Comparison of ENCODE assay signal across 8 mouse cellular contexts in genomic region chr5:23435482-23436125, GRCm38 (mm10). TPM values are rescaled to one million over a fixed set of nuclear protein-coding genes. Genes with fewer than 3 reads are reported as not detected.
DNase-seq lines count a peak whose midpoint lies in the region; ATAC-seq and TF ChIP-seq lines count a peak whose summit lies in the region.

No protein-coding gene starts in this region.

- no peak for TF ChIP-seq POLR2A in embryonic fibroblast, embryonic 13.5 days (IDR thresholded peaks at IDR 0.05; ENCODE audit: low read depth, low read length)

- H3K36me3 ChIP-seq in kidney, embryonic 16.5 days (ENCODE audit: insufficient read depth, low read length), result no peaks in the 10 kb centered on the region
- no peaks in the 10 kb centered on the region for H3K36me3 ChIP-seq in limb, embryonic 15.5 days
- H3K36me3 ChIP-seq in neural tube, embryonic 14.5 days (ENCODE audit: control insufficient read depth, insufficient read depth, low read length), result no peaks in the 10 kb centered on the region

- peak overlapping the region; percentile 84 for H3K4me2 ChIP-seq in kidney, embryonic 16.5 days (replicated peaks; ENCODE audit: low read depth, low read length)
- peak overlapping the region; percentile 51 for H3K4me2 ChIP-seq in limb, embryonic 15.5 days
- peak overlapping the region; percentile 72 for H3K4me2 ChIP-seq in neural tube, embryonic 14.5 days (ENCODE audit: low read depth, low read length)

- peaks cover 13% of the 10 kb centered on the region for H3K4me1 ChIP-seq in kidney, embryonic 16.5 days (ENCODE audit: insufficient read depth, low read length)
- no peaks in the 10 kb centered on the region for H3K4me1 ChIP-seq in embryonic fibroblast, embryonic 13.5 days (ENCODE audit: control insufficient read depth, insufficient read depth, low read length)
- peaks cover 8% of the 10 kb centered on the region; the same call in 1 of the 2 replicates for H3K4me1 ChIP-seq in limb, embryonic 15.5 days
- H3K4me1 ChIP-seq in neural tube, embryonic 14.5 days (ENCODE audit: control insufficient read depth, insufficient read depth, low read length), result peaks cover 14% of the 10 kb centered on the region; the same call in 1 of the 2 replicates

- H3K9ac ChIP-seq in kidney, embryonic 16.5 days (replicated peaks; ENCODE audit: low read length), result peak overlapping the region; percentile 100
- H3K9ac ChIP-seq in limb, embryonic 15.5 days, result peak overlapping the region; percentile 97
- H3K9ac ChIP-seq in neural tube, embryonic 14.5 days (replicated peaks; ENCODE audit: low read depth, low read length), result peak overlapping the region; percentile 100

- DNase-seq in kidney, adult 8-10 months, result no peak
- peak; percentile 43 for DNase-seq in R1 (ENCODE audit: low read depth, low spot score)
- no peak for DNase-seq in left cerebral cortex, postnatal 36 days (ENCODE audit: low spot score in 2 of 2)

- peak overlapping the region; percentile 95 for H3K4me3 ChIP-seq in kidney, embryonic 16.5 days (ENCODE audit: low read length)
- peak overlapping the region; percentile 71 for H3K4me3 ChIP-seq in embryonic fibroblast, embryonic 13.5 days (ENCODE audit: insufficient read depth, low read length)
- peak overlapping the region; percentile 92 for H3K4me3 ChIP-seq in limb, embryonic 15.5 days
- H3K4me3 ChIP-seq in neural tube, embryonic 14.5 days (ENCODE audit: low read depth, low read length), result peak overlapping the region; percentile 99

- ATAC-seq in kidney, embryonic 16.5 days (ENCODE audit: low FRiP score, low TSS enrichment), result no peak
- no peak for ATAC-seq in limb, embryonic 15.5 days (ENCODE audit: insufficient number of reproducible peaks, low FRiP score, low TSS enrichment, low read depth)
- no peak for ATAC-seq in neural tube, embryonic 14.5 days (ENCODE audit: low read depth)
- ATAC-seq in granulocyte monocyte progenitor cell, adult 5-6 weeks (replicated peaks; ENCODE audit: poor library complexity, severe bottlenecking), result no peak

- no peaks in the 10 kb centered on the region for H3K9me3 ChIP-seq in kidney, embryonic 16.5 days (ENCODE audit: low read length)
- H3K9me3 ChIP-seq in limb, embryonic 15.5 days, result no peaks in the 10 kb centered on the region
- H3K9me3 ChIP-seq in neural tube, embryonic 14.5 days (ENCODE audit: control insufficient read depth, low read length), result no peaks in the 10 kb centered on the region

- H3K27me3 ChIP-seq in kidney, embryonic 16.5 days (ENCODE audit: insufficient read depth, low read length), result no peaks in the 10 kb centered on the region
- no peaks in the 10 kb centered on the region for H3K27me3 ChIP-seq in limb, embryonic 15.5 days
- H3K27me3 ChIP-seq in neural tube, embryonic 14.5 days (ENCODE audit: control insufficient read depth, insufficient read depth, low read length), result 0 out of 2 replicates have a peak, but pooled peaks cover 3% of the 10 kb centered on the region

- TF ChIP-seq CTCF in embryonic fibroblast, embryonic 13.5 days (IDR thresholded peaks at IDR 0.05; ENCODE audit: borderline replicate concordance, insufficient read depth, low read length), result no peak

- peak overlapping the region; percentile 100 for H3K27ac ChIP-seq in kidney, embryonic 16.5 days (ENCODE audit: low read length)
- peak overlapping the region; percentile 95 for H3K27ac ChIP-seq in embryonic fibroblast, embryonic 13.5 days (ENCODE audit: insufficient read depth, low read length)
- peak overlapping the region; percentile 100 for H3K27ac ChIP-seq in limb, embryonic 15.5 days
- H3K27ac ChIP-seq in neural tube, embryonic 14.5 days (ENCODE audit: low read depth, low read length), result peak overlapping the region; percentile 100

- WGBS in kidney, embryonic 16.5 days, result 0% methylated on average over 13 of the region's 13 CpGs
- WGBS in limb, embryonic 15.5 days, result under 1% methylated on average over 13 of the region's 13 CpGs
- WGBS in neural tube, embryonic 14.5 days, result under 1% methylated on average over 13 of the region's 13 CpGs

- intact Hi-C loops in left cerebral cortex, postnatal 36 days (cut with DNase I), result no loop called here

RNA-seq across cellular contexts. Expression of gene Kmt2e, which starts 1.4 kb away (rescaled TPM):
- 98.8 and 99.9 TPM in 2 replicates for polyA plus RNA-seq in kidney, embryonic 16.5 days (2015; fragmentation: Nextera tagmentation; extraction: Ambion mirVana)
- polyA plus RNA-seq in embryonic fibroblast, embryonic 13.5 days (2011; ENCODE audit: insufficient read length, low read depth, missing spikeins), result 52.4 and 71.8 TPM in 2 replicates
- polyA plus RNA-seq in limb, embryonic 15.5 days (2015; fragmentation: Nextera tagmentation; extraction: Ambion mirVana), result 105 and 109 TPM in 2 replicates
- polyA plus RNA-seq in neural tube, embryonic 14.5 days (2014; fragmentation: Nextera tagmentation; extraction: Ambion mirVana), result 151 TPM in 2 replicates
- total RNA-seq in granulocyte monocyte progenitor cell, adult 5-6 weeks (2014; fragmentation: Nextera tagmentation), result 78.3 and 87.5 TPM in 2 replicates
- total RNA-seq in granulocyte monocyte progenitor cell, adult 5-6 weeks (2017), result 41.5 and 65.1 TPM in 2 replicates
- 100 to 1,000 TPM in 1 of 2 experiments, 10 to 100 TPM in 1; 86.5 to 106 TPM for total RNA-seq in left cerebral cortex, postnatal 36 days (2021)
